Mouse (Mus musculus) left cerebral cortex, adult 9 months (tissue): ENCODE measurements around the gene Clca2.
A peak's percentile ranks its signal among the peaks of the same experiment; 100 is the strongest.

ENCODE experiments used
- DNase-seq, 2 experiments: peaks; one replicate each; pipeline ENCODE4 v3.0.0; 2022; ENCODE audit warnings: low spot score in 2 of 2

Gene Clca2

GRCm38 (mm10) chr3:145099291-145099690 lies at the start of gene Clca2:
Gene Clca2, minus strand, starts transcription at chr3:145099443.
- DNase-seq, result no peak

- DNase-seq, result no peak
Measured at GRCm38 (mm10) chr3:145147952-145148351, 48.7 kb upstream of the Clca2 start.

- DNase-seq, result no peak
Measured at GRCm38 (mm10) chr3:145147483-145147882, 48.2 kb upstream of the Clca2 start.

GRCm38 (mm10) chr3:145146871-145147270 lies 47.6 kb upstream of the Clca2 start:
- no peak for DNase-seq

- no peak for DNase-seq
Measured at GRCm38 (mm10) chr3:145143856-145144255, 44.6 kb upstream of the Clca2 start.

GRCm38 (mm10) chr3:145142925-145143324 lies 43.7 kb upstream of the Clca2 start:
- DNase-seq, result no peak

GRCm38 (mm10) chr3:145140236-145140635 lies 41.0 kb upstream of the Clca2 start:
- no peak for DNase-seq

- peak in 1 of 2 experiments; percentile 14 for DNase-seq
Measured at GRCm38 (mm10) chr3:145131210-145131868, 32.1 kb upstream of the Clca2 start.

- no peak for DNase-seq
Measured at GRCm38 (mm10) chr3:145129356-145129755, 30.1 kb upstream of the Clca2 start.

- DNase-seq, result no peak
Measured at GRCm38 (mm10) chr3:145126618-145127017, 27.4 kb upstream of the Clca2 start.

GRCm38 (mm10) chr3:145119425-145119824 lies 20.2 kb upstream of the Clca2 start:
- DNase-seq, result no peak

GRCm38 (mm10) chr3:145119002-145119358 lies 19.7 kb upstream of the Clca2 start:
- no peak for DNase-seq

GRCm38 (mm10) chr3:145118254-145119001 lies 19.2 kb upstream of the Clca2 start, which contains the start of gene Odf2l:
Gene Odf2l, plus strand, starts transcription at chr3:145118588.
- DNase-seq, result peak; percentile 92 to 98

GRCm38 (mm10) chr3:145117637-145118036 lies 18.4 kb upstream of the Clca2 start:
- no peak for DNase-seq

- DNase-seq, result no peak
Measured at GRCm38 (mm10) chr3:145115169-145115568, 15.9 kb upstream of the Clca2 start.

GRCm38 (mm10) chr3:145105773-145106504 lies 6.7 kb upstream of the Clca2 start:
- DNase-seq, result no peak

GRCm38 (mm10) chr3:145105076-145105772 lies 6.0 kb upstream of the Clca2 start:
- no peak for DNase-seq

GRCm38 (mm10) chr3:145103770-145104169 lies 4.5 kb upstream of the Clca2 start:
- DNase-seq, result no peak

GRCm38 (mm10) chr3:145103321-145103720 lies 4.1 kb upstream of the Clca2 start:
- no peak for DNase-seq

- DNase-seq, result no peak
Measured at GRCm38 (mm10) chr3:145101891-145102555, 2.8 kb upstream of the Clca2 start.

GRCm38 (mm10) chr3:145087857-145088598 lies 11.2 kb downstream of the Clca2 start:
- no peak for DNase-seq
